Mouse (Mus musculus) layer of hippocampus, adult 9-11 months (tissue): ENCODE measurements around the gene Hormad2.

Experiments used
- DNase-seq: peaks from one replicate; pipeline ENCODE4 v3.0.0; 2022

Hormad2 gene

DNA sequence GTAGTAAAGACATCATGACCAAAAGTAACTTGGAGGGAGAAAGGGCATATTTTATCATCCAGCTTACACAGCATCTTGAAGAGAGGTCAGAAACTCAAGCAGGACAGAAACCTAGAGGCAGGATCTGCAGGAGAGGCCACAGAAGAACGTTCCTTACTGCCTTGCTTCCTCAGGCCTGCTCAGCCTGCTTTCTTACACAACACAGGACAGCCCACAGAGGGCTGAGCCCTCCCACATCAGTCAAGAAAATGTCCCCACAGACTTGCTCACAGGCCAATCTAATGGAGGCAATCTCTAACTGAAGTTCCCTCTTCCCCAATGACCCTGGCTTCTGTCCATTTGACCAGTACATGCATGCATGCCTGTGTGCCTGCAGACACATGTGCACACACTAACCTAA is 1.4 kb upstream of the Hormad2 start:
- DNase-seq: no peak

DNA sequence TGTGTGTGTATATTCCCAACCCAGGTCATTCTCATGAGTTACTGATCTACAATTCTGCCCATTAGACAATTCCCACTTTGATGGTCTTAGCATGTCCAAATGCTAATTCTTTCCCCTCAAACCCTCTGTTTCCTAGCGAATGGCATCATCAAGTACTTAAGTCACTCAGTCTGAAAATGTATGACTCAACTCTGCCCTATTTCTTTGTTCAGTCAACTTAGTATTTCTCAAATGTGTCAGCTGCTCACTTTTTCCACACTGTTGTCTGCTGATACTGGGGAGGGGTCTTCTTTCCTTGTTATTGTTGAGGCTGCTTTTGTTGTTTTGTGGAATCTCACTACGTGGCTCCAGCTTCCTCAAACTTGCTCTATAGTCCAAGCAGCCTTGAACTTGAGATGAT is 2.7 kb downstream of the Hormad2 start:
- no peak for DNase-seq

DNA sequence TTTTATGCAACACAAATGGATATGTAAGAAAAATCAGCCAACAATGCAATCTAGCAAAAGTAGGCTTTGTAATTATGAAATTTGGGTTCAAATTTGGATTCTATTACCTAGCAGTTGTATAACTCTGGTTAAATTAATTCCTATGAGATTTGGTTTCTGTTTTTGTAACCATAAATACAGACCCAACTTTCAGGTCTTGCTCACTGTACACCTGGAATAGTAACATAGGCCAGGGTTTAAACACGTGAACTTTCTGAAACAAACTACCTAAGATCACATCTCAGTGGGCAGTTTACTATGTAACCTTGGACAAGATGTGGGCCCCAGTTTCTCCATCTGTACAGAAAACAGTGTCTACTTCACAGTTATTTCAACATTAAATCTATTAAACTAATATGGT is 3.6 kb downstream of the Hormad2 start:
- no peak for DNase-seq

DNA sequence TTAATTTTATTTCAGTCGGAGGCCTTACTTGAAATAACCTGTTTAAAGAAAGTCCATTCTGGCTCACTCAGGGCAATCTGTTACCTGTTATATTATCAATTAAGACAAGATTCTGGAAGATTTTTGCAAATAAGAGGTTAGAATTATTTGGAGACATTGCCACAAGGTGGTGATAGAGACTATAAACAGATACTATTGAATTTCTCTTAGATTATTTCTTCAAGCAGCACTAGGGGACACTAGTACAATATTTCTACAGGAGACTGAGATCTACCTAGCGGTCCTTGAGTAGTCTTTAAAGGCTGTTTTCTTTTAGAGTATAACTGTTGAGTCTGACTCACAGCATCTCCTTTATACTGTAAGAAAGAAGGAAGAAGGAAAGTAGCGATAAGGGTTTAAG is 4.3 kb downstream of the Hormad2 start:
- no peak for DNase-seq

DNA sequence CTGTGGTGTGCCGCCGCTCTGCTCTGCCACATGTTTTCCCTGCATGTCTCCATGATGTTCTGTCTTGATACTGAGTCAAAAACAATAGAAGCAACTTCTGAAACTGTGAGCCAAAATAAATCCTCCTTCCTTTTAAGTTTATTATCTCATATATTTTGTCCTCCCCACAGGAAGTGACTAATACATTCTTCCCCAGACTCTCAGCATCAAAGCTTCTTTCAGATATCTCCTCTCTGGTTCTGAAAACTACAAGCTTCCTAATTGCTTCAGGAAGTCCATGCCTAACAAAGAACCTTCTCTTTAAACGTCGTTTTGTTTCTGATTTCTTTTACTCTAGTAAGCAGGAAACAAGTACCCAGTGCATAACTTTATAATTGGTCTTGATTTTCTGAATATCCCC is 6.4 kb downstream of the Hormad2 start:
- DNase-seq: no peak

DNA sequence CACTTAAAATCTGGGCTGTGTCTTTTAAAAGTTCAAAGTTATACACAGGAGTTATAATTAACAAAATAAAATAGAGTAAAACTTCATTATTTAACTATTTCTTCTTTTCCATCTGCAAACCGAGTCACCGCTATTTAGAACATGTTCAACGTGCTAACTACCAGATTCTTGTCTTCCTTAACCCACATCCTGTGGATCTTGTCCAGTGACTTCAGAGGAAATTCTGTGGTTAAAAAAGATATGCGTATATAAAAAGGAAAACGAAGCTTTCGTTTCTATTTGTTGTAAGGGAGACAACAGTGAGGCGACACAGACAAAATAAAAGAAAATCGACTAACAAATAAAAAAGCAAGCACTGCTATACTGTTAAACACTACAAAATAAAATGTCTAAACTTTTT is 17.1 kb downstream of the Hormad2 start:
- no peak for DNase-seq

DNA sequence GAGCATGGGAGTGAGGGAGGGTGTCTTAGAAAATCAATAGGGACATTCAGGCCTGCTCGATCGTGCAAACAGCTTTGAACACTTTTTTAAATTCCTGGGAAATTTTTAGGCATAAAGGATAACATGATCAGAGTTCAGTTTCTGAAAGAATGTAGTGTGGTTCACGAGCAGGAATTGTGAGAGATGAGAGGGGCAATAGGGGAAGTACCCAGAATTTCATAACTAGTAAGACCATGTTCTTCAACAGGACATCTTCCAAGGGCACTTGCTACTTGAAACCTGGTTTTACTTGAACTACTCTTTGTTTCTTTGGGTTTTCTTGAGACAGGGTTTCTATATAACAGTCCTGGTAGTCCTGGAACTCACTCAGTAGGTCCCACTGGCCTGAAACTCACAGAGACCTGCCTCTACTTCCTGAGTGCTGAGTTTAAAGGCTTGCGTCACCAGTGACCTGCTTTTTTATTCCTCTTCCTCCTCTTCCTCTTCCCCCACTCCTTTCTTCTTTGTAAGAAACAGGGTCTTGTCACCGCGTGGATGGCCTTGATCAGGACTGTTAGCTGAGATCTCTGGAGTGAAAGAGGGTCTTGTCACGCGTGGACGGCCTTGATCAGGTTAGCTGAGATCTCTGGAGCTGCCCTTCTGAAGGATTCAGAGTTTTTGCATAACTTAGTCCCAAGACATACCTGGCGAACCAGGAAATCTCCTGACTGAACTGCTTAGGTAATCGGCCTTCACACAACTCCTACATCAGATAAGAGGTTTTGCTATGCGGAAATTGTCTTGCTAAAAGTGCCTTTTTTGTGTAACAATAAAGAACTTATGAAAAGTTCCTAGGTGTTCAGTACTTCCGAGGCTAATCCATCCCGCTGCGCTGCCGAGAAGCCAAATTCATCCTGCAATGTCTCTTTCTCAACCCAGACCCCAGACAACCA is 18.1 kb downstream of the Hormad2 start:
- DNase-seq: no peak

DNA sequence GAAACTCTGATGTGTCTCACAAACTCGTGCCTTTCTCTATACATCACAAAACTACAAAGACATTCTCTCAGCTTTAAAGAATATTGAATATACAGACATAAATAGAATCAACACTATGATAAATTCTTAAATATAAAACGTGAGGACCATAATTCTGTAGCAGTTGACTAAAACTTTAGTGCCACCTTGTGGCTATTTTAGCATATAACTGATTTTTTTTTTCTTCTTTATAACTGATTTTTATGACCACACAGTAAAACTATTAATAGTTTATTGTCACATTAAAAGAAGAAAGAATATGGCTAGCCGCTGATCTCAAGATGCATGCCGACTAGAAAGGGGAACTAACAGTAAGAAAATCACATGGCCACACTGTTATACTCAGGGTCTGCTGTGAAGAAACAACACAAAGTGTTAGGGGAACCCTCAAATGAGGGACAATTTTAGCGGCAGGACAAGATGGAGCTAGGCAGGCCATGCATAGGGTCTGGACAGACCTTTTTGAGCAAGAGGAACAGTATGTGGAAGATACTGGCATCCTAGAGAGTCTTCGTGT is 18.9 kb downstream of the Hormad2 start:
- no peak for DNase-seq

DNA sequence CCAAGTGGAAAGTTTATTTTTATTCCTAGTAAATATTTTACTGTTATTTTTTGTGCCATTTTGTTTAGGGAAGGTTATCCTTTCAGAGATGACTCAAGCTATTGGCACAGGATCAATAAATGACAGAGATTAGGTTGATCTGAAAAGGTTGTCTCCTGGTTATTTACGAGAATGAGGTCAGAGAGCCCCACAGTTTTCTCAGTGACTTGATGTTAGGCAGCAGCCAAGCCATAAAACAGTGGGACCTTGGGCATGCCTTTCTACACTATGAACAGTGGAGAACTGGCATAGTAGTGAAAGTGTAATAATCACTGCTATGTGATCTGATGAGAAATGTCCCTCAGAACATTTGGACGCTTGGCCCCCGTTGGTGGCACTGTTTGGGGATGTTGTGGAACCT is 22.9 kb downstream of the Hormad2 start:
- DNase-seq: no peak

DNA sequence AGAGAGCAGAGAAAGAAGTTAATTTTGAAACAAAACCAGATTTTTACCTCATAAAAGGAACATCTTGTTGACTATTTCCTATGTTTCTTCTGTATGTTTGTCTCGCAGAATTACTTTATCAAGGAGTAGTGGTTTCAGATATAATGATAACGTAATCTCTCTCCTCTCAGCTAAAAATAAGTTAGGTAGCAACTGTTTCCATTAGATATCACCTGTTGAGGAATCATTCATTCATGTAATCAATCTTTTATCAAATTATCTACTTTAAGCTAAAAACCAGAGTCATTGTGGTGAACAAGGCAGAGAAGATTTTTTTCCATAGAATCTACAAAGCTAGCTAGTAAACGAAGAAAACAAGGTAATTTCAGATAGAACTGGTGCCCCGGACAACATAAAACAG is 28.6 kb downstream of the Hormad2 start:
- no peak for DNase-seq

DNA sequence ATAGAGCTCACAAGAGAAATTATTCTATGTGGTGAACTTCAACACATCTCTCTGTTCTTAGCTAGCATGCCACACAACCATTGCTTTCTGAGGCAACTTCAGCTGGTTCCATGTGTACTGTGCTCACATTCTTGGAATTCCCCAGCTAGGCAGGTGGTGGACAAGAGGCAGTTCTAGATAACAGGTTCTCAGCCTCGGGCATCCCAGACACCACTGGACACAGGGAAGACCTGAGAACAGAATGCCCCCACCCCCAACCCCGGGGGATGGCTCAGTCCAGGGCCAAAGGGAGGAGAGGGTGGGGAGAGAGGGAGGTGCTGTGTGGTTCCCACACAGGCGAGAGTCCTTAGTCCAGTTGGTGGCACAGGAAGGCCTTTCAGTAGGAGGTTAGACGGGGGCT is 36.6 kb downstream of the Hormad2 start:
- no peak for DNase-seq

DNA sequence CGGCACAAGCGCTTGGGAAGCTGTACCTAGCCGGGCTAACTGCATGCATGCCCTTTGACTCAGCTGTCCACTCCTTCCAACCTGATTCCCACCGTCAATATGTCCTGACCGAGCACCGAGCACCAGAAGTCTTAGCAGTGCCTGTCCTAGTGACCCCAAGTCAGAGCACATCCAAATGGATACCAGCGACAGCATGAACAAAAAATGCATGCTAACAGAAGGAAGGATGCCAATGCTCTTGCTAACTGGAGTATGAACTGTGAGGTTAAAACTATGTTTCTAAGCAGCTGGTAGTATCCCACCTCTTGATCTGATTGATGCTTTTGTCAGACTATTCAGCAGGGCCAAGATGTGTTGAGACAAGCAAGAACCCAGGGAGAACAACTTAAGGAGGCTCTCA is 37.5 kb downstream of the Hormad2 start:
- DNase-seq: no peak

DNA sequence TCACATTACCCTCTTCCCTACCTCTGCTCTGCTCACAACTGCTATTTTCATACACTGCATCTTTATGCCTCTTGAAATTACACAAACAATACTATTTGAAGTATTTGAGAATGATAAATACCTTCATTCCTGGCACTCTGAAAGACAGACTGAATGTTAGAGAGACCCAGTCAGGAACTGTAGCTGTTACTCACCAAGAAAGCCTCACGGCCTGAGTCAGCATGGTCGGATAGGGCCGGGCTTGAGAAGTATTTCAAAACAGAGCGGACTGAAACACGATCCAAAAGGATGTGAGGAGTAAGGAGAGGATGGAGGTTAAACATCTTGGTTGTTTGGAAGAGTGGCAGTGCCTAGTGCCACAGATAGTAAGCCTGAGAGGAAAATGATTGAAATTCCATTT is 39.7 kb downstream of the Hormad2 start:
- no peak for DNase-seq

DNA sequence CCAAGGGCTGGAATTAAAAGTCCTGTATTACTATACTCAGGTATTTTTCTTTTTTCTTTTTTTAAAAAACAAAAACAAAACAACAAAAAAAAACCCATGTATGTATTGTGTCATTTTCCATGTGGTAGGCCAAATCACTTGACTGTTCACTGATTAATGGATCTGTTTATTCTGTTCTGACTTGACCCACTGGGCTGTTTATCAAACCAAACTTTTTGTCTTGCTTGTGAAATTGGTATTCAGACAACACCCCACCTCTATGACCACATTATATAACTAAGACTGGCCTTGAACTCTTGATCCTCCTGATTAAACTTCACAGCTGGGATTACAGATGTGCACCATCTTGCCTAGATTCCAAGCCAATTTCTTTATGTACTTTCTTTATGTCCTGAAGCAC is 46.7 kb downstream of the Hormad2 start:
- DNase-seq: no peak

DNA sequence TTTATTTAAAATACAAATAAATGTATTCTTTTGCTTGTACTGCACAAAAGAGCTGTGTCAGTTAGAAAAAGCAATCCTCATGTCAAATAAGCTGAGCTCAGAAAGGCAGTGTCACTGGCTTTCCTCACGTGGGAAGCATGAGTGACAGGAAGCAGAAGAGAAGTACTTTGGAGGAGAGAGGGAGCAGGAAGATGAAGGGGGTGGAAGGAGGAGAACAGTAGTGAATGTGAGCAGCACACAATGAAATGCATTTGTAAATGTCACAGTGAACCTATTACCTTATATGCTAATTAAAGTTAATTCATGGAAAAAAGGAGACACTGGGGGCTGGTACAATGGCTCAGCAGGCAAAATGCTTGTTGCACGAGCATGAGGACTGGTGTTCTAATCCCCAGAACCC is 52.9 kb downstream of the Hormad2 start:
- no peak for DNase-seq

DNA sequence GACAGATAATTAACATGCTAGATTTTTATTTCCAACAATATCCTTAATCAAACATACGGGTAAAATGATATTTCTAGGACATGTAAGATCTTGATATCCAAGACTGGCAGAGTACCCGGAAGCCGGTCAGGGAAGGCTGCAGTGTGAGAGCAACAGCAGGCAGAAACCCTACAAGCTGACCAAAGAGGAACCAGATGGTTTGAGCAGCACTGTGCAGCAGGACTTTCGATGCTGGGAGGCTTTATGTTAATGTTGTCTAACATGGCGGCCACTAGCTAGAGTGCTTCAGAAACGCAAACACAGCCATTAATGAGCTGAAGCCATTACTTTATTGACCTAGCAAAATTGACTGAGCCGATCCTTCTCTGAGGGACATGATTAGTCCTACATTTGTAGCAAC is 58.6 kb downstream of the Hormad2 start:
- no peak for DNase-seq

DNA sequence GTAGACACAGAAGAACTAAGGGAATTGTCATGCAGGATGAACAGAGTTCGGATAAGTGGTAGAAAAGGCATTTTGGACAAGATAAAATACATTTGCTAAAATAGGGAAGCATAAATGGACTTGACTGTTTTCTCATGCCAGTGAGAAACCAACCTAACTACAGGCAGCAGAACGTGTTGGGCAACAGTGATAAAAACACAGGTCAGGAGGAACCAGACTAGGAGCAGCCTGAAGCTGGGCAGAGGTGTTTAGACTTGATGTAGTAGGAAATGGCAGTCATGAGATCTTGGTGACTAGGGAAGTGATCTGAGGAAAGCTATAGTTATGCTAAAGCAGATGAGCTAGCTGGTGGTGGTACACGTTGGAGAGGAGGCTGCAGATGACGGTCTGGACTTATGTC is 61.0 kb downstream of the Hormad2 start:
- DNase-seq: no peak

DNA sequence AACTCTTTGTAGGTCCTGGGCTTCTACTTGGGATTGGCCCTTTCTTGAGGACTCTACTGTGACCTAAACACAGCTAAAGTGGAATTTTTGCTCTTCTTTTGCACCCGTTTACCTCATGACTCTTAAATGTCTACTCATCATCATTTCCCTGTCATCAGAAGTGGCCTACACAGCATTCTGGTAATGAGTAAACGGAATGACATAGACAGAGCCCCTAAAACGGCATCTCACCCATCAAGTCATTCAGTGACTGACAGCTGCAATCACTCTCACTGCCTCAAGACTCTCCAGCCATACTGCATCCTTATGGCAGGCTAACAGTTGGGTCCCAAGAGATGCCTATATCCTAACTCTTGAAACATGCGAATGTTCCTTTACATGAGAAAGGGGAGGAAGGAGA is 74.5 kb downstream of the Hormad2 start:
- DNase-seq: no peak

DNA sequence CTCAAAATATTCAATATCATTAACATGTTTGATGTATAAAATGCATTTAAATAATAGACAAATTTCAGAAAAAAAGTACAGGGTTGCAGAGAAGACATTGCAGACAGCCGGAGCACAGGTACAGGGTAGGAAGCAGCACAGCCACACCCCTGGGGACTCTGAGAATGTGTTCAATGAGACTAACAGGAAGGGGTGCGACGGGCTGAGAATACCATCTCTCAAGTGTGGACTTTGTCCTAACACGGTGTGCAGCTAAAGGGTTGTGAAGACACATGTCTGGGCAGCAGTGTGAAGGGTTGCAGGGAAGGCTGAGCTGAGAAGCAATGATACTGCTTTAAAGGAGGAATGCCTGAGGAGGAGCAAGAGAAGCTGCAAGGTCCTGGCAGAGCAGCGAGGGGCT is 85.5 kb downstream of the Hormad2 start:
- no peak for DNase-seq

DNA sequence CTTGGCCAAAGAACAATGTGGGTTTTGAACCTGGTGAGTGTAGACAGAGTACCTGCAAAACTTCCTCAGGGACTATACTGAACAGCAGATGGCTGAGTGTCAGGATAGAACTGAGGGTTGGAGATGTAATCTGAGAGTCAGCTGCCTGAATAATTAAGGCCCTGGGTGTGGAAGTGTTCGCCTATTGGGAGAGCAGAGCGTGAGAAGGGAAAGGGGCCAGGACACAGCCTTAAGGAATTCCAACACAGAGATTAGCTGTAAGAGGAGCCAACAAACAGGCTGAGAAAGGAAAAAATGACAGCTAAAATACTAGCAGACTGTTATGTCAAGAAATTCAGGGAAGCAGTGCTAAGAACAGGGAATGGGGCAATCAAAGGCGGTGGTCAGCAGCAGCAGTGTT is 88.3 kb downstream of the Hormad2 start:
- no peak for DNase-seq

DNA sequence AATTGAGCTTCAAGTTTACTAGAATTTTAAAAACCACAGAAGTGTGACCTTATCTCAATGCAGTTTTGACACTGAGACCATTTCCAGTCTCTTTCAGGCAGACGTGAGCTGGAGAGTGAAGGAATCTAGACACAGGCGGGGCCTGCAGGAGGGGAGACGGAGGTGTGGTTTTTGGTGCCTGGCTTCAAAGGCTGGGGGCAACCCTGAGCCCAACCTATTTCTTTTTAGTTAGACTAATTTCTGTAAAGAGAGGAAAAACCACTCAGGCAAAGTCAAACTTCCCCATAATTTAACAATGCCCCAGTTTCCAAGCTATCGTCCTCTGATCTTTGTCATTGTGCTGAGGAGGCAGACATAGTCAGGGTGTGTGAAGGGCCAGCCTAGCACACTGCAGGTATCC is 97.0 kb downstream of the Hormad2 start:
- DNase-seq: no peak

DNA sequence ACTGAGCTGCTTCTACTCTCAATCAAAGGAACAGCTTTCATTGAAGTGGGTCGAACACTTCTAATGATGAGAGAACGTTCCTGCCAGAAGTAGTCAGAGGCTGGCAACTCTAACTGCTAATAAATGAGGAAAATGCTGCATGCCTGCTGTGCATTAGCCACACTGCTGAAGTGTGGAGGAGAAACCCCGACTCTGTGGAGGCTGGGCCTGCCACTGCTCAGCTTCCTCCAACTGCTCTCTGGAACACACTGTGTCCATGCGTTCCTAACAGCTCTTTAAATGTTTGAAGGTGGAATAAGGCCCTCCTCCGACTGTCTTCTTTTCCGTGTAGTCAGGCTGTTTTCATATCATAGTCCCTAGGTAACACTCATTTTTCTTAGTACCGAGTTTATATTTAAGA is 98.9 kb downstream of the Hormad2 start:
- DNase-seq: no peak

DNA sequence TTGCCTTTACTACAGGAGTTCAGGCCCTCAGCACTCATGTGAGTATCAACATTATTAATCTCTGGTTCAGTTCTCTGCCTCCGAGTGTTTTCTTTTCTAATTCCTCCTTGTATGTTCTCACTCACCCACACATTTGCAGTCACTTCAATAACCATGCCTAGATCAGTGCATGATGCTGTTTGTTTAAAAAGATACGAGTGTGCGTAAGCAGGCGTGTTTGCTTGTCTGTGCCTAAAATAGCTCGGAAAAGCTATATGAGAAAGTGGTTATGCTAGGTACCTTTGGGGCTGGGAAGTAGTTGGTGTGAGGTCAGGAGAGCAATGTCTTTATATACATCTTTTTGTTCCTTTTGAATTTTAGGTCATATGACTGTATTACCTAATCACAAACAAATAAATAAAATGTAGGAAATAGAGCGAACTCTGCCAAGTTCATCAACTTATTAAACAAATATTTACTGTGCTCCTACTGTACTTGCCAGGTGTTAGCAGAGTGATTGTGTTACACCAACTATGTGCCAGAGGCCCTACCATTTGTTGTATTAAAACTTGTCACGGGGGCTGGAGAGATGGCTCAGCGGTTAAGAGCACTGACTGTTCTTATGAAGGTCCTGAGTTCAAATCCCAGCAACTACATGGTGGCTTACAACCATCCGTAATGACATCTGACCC is 100.7 kb downstream of the Hormad2 start:
- no peak for DNase-seq

DNA sequence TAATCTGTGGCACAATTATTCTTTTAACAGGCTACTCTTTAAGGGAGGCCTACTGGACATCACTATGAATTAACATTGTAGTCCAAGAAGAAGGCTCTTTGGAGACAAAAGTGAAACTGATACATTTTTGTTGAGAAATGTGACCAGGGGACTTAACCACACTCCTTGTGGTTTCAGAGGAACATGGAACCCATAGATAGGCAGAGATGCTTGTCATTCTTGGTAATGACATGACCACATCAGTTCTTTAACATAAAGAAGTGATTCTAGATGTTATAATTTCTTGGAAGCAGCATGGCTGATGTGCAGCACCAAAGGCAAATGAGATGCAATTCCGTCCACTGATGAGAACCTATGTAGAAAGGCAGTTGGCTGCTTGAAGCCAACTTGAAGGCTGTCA is 101.6 kb downstream of the Hormad2 start:
- no peak for DNase-seq
